Mouse (Mus musculus) neural tube, embryonic 14.5 days (tissue): ENCODE measurements at regions not wholly inside any gene's neighbourhood (a gene's known extent, or its start where the extent isn't known, plus 50 kb on each side); places are given as distances from the start of the nearest gene placed in this dataset.

ENCODE experiments used
- ATAC-seq: fragments of 200-750 bp; cut with Nextera tagmentation; 2 replicates; pipeline ENCODE4 v1.8.0; 2017; ENCODE audit warnings: low read depth, mild to moderate bottlenecking, moderate TSS enrichment, moderate library complexity
- H3K27ac ChIP-seq: fragments of 300-500 bp; sonication (generic); 2 replicates; pipeline ENCODE4 v1.5.1; 2014; ENCODE audit warnings: low read depth, mild to moderate bottlenecking, control low read depth, low read length, moderate library complexity, mixed read lengths
- H3K27me3 ChIP-seq: fragments of 300-500 bp; sonication (generic); 2 replicates; pipeline ENCODE4 v1.6.1; 2014; ENCODE audit warnings: low read length; ENCODE audit not compliant: control insufficient read depth, insufficient read depth
- H3K36me3 ChIP-seq: fragments of 300-500 bp; sonication (generic); 2 replicates; pipeline ENCODE4 v1.6.1; 2014; ENCODE audit warnings: low read length, mixed read lengths; ENCODE audit not compliant: control insufficient read depth, insufficient read depth
- H3K4me1 ChIP-seq: fragments of 300-500 bp; sonication (generic); 2 replicates; pipeline ENCODE4 v1.6.1; 2014; ENCODE audit warnings: low read length; ENCODE audit not compliant: control insufficient read depth, insufficient read depth
- H3K4me2 ChIP-seq: fragments of 300-500 bp; sonication (generic); 2 replicates; pipeline ENCODE4 v1.6.1; 2014; ENCODE audit warnings: mild to moderate bottlenecking, low read depth, low read length, control low read depth
- H3K4me3 ChIP-seq: fragments of 300-500 bp; sonication (generic); 2 replicates; pipeline ENCODE4 v1.5.1; 2014; ENCODE audit warnings: low read depth, low read length, control low read depth, mixed read lengths
- H3K9ac ChIP-seq: fragments of 300-500 bp; sonication (generic); replicated peaks from 2 replicates; pipeline ENCODE4 v1.6.1; 2014; ENCODE audit warnings: low read depth, mild to moderate bottlenecking, control low read depth, low read length, mixed read lengths
- H3K9me3 ChIP-seq: fragments of 300-500 bp; sonication (generic); 2 replicates; pipeline ENCODE4 v1.6.1; 2016; ENCODE audit warnings: low read length; ENCODE audit not compliant: control insufficient read depth
- WGBS: fragments of 180-500 bp; shearing (Covaris S2); extraction: QIAGEN DNeasy Blood & Tissue Kit; methylation state at CpG from one replicate; pipeline ENCODE4 v1.1.7; 2014; 5-methylcytosine and 5-hydroxymethylcytosine counted together

- no peaks in the 10 kb centered on the region for H3K4me1 ChIP-seq
- H3K4me2 ChIP-seq: no peak overlapping the region
- no peaks in the 10 kb centered on the region for H3K27me3 ChIP-seq
- no peak overlapping the region for H3K27ac ChIP-seq
- H3K36me3 ChIP-seq: no peaks in the 10 kb centered on the region
- no peak overlapping the region for H3K9ac ChIP-seq
- no peak for ATAC-seq
- H3K4me3 ChIP-seq: no peak overlapping the region
- no peaks in the 10 kb centered on the region for H3K9me3 ChIP-seq
- WGBS: 92% methylated on average over 3 of the region's 3 CpGs
Measured at GRCm38 (mm10) chr10:122515698-122516097, 67.4 kb downstream of the Avpr1a start.

DNA sequence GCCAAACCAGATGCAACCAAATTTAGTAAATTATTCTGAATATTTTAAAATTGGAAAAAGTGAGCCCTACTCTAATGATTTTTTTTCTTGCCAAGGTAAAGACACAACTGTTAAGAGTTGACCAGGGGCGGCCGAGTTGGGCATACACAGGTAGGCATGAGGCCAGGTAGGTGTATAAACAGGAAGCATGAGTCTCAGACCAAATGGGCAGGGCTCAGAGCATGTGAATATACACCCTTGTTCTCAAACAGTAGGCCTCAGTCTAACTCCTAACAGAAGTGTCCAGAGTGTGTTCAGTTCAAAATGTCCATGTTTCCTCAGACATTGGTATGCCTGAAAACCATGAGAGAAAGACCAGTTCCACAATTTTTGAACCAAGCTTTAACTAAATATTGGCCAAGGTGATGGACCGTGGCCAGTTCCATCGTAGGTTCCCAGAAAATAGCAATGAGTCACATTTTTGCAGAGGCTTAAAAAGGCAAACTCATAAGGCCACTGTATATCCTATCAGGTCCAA is 71.0 kb downstream of the Avpr1a start:
- 96% methylated on average over 4 of the region's 4 CpGs for WGBS
- Histone ChIP-seq H3K4me2 (no peak overlapping the region), H3K4me1 (no peaks in the 10 kb centered on the region), H3K27me3 (no peaks in the 10 kb centered on the region), H3K36me3 (no peaks in the 10 kb centered on the region), H3K4me3 (no peak overlapping the region), H3K9me3 (no peaks in the 10 kb centered on the region), H3K9ac (no peak overlapping the region), H3K27ac (no peak overlapping the region)
- ATAC-seq: no peak

- Histone ChIP-seq H3K9ac (no peak overlapping the region), H3K27ac (no peak overlapping the region)
- 94% methylated on average over 7 of the region's 7 CpGs for WGBS
Measured at GRCm38 (mm10) chr10:122519981-122520380, 71.7 kb downstream of the Avpr1a start.

DNA sequence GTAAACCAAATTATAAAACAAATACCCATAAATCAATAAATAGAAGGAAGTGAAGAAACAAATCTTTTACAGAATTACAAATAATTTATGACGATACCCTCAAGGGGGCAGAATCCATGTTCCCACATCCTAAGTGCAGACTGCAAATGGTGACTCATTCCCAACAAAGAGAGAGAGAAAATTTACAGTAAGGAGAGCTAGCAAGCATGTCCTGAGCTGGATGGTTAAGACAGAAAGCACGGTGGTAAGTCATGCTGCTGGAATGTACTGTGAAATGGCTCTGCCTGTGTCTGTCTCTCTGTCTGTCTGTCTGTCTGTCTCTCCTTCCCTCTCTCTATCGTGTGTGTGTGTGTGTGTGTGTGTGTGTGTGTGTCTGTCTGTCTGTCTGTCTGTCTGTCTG is 74.3 kb downstream of the Avpr1a start:
- Histone ChIP-seq H3K36me3 (no peaks in the 10 kb centered on the region), H3K27ac (no peak overlapping the region), H3K4me2 (no peak overlapping the region), H3K4me1 (no peaks in the 10 kb centered on the region), H3K9me3 (no peaks in the 10 kb centered on the region), H3K4me3 (no peak overlapping the region), H3K9ac (no peak overlapping the region), H3K27me3 (no peaks in the 10 kb centered on the region)
- no peak for ATAC-seq
- 92% methylated on average over 3 of the region's 3 CpGs for WGBS

More at GRCm38 (mm10) chr10:122519981-122520380, 71.7 kb downstream of the Avpr1a start:
- no peak overlapping the region for H3K4me2 ChIP-seq
- no peaks in the 10 kb centered on the region for H3K27me3 ChIP-seq
- no peak for ATAC-seq
- no peak overlapping the region for H3K4me3 ChIP-seq
- no peaks in the 10 kb centered on the region for H3K36me3 ChIP-seq
- no peaks in the 10 kb centered on the region for H3K4me1 ChIP-seq
- H3K9me3 ChIP-seq: no peaks in the 10 kb centered on the region

DNA sequence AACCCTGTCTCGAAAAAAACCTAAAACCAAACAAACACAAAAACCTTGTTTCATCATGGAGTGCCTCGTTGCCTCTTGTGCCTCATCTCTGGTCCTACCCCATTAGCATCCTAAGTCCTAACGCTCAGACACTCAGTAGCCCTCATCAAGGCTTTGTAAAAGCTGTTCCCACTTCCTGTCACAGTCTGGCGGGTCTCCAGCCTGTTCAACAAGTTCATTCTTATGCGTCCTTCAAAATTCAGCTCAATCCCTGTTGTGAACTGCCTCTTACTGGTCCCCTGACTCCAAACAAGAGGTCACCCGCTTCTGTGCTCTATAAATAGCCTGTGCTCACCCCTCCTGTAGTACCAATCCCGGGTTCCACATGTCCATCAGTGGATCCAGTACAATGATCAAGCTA is 77.1 kb downstream of the Avpr1a start:
- WGBS: 78% methylated on average over 7 of the region's 7 CpGs
- no peak overlapping the region for H3K4me2 ChIP-seq
- ATAC-seq: no peak

GRCm38 (mm10) chr10:122525807-122526206 is 77.5 kb downstream of the Avpr1a start:
- no peak overlapping the region for H3K4me2 ChIP-seq
- no peak overlapping the region for H3K4me3 ChIP-seq
- H3K9ac ChIP-seq: no peak overlapping the region
- ATAC-seq: no peak
- no peak overlapping the region for H3K27ac ChIP-seq
- H3K36me3 ChIP-seq: no peaks in the 10 kb centered on the region
- WGBS: 81% methylated on average over 6 of the region's 6 CpGs
- no peaks in the 10 kb centered on the region for H3K4me1 ChIP-seq
- no peaks in the 10 kb centered on the region for H3K27me3 ChIP-seq
- no peaks in the 10 kb centered on the region for H3K9me3 ChIP-seq

More for the DNA sequence above, 77.1 kb downstream of the Avpr1a start:
- no peaks in the 10 kb centered on the region for H3K27me3 ChIP-seq
- no peaks in the 10 kb centered on the region for H3K9me3 ChIP-seq
- H3K4me1 ChIP-seq: no peaks in the 10 kb centered on the region
- no peak overlapping the region for H3K27ac ChIP-seq
- no peak overlapping the region for H3K9ac ChIP-seq
- no peaks in the 10 kb centered on the region for H3K36me3 ChIP-seq
- no peak overlapping the region for H3K4me3 ChIP-seq

GRCm38 (mm10) chr10:122528222-122528621 is 79.9 kb downstream of the Avpr1a start:
- no peak overlapping the region for H3K27ac ChIP-seq
- H3K9me3 ChIP-seq: no peaks in the 10 kb centered on the region
- H3K4me3 ChIP-seq: no peak overlapping the region
- no peak overlapping the region for H3K4me2 ChIP-seq
- H3K36me3 ChIP-seq: no peaks in the 10 kb centered on the region
- WGBS: 84% methylated on average over 10 of the region's 10 CpGs
- no peaks in the 10 kb centered on the region for H3K27me3 ChIP-seq
- no peak for ATAC-seq
- H3K4me1 ChIP-seq: no peaks in the 10 kb centered on the region
- H3K9ac ChIP-seq: no peak overlapping the region

DNA sequence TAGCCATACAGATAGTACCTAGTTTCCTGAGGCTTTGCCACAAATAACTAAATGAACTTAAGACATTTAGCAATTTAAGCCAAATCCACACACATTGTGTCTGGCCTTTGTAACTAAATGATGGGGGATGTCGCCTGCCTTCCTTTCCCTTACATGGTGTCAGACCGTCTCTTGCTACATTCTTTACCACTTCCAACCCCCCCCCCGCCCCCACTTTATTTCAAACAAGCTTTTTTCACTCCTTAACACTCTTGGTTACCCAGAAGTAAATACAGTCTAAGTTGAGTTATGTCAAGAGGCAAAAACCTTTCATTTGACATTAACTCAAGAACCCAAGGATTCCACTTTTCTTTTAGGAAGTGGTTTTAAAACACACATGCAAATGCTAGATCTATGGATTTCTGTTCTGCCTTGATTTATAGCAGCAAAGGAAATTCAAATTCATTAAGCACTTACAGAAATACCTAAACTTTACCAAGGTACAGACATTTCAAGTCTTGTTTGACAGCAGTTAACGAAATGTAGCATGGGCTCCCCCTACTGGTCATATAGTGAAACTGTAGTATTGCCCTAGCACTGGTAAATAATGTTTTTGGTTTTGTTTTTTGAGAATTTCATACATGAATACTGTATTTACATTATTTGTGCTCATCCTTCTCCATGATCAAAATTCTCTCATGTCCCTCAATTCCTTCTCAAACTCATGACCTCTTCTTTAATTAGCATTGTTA is 80.8 kb downstream of the Avpr1a start:
- Histone ChIP-seq H3K9ac (no peak overlapping the region), H3K9me3 (no peaks in the 10 kb centered on the region), H3K27me3 (no peaks in the 10 kb centered on the region), H3K4me2 (no peak overlapping the region), H3K4me1 (no peaks in the 10 kb centered on the region), H3K4me3 (no peak overlapping the region), H3K36me3 (no peaks in the 10 kb centered on the region), H3K27ac (no peak overlapping the region)
- ATAC-seq: no peak
- 43% methylated on average over 4 of the region's 4 CpGs for WGBS

- no peak for ATAC-seq
- H3K27ac ChIP-seq: no peak overlapping the region
- H3K4me3 ChIP-seq: no peak overlapping the region
- no peaks in the 10 kb centered on the region for H3K27me3 ChIP-seq
- no peaks in the 10 kb centered on the region for H3K36me3 ChIP-seq
- H3K4me1 ChIP-seq: no peaks in the 10 kb centered on the region
- no peak overlapping the region for H3K9ac ChIP-seq
- 87% methylated on average over 5 of the region's 5 CpGs for WGBS
- H3K4me2 ChIP-seq: no peak overlapping the region
- H3K9me3 ChIP-seq: no peaks in the 10 kb centered on the region
Measured at GRCm38 (mm10) chr10:122534714-122535113, 86.4 kb downstream of the Avpr1a start.
